Mouse (Mus musculus) left cerebral cortex, postnatal 14 days (tissue): ENCODE data around the gene Cfap36. TPM values are rescaled to one million over a fixed set of nuclear protein-coding genes. Genes with fewer than 3 reads are reported as not detected.

Source experiments
- DNase-seq, 2 experiments: peaks; one replicate each; pipeline ENCODE4 v3.0.0; 2021 to 2022; ENCODE audit warnings: low spot score in 2 of 2, mixed read lengths in 1 of 2
- intact Hi-C: fragments of 180-260 bp; cut with DNase I; formaldehyde crosslinking; loops from one replicate; pipeline ENCODE4 v1.15.1; 2025
- total RNA-seq, 2 experiments: library from RNA; stranded (reverse); gene quantifications; 2 replicates each; pipeline ENCODE4 v1.2.3; 2021

Cfap36 gene
- total RNA-seq, 2 experiments from 2014 or later = 125 to 133 TPM

- intact Hi-C loops = loop anchor here (10.0 kb wide), 1 partner anchor 65 kb away; no protein-coding TSS in a partner anchor
Observed at GRCm38 (mm10) chr11:29209774-29210173, 37.4 kb downstream of the Cfap36 start.

DNA sequence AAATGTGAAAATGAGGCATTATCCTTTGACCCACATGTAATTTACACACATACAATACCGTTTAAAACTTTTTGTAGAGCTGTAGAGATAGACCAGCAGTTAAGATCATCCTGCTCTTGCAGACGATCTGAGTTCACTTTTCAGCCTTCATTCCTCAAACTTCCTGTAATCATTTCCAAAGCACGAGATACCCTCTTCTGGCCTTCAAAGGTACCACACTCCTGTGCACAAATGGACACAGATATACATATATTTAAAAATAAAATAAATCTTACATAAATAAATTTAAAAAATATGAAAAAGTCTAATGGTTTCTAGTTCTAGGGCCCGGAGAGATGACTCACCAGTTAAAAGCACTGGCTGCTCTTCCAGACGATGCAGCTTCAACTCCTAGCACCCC is 43.6 kb downstream of the Cfap36 start:
- no peak for DNase-seq
- intact Hi-C loops = no loop called here

More at GRCm38 (mm10) chr11:29209774-29210173, 37.4 kb downstream of the Cfap36 start:
- no peak for DNase-seq

- intact Hi-C loops = no loop called here
- DNase-seq = no peak
Observed at GRCm38 (mm10) chr11:29188981-29189380, 58.2 kb downstream of the Cfap36 start.

DNA sequence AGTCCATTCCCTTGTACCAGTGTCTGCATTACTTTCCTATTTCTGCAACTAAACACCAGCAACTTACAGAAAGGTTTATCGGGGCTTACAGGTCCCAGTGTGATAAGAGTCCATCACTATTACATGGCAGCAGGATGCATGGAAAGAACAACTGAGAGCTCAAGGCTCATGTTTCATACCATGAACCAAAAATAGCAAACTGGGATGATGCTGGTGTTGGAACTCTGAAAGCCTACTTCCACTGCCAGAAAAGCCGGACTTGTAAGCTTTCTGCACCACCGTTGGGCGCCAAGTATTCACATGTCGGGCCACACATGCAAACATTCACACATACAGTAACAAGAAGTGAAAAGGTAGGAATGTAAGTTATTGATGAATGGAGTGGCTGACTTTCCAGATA is 65.5 kb downstream of the Cfap36 start:
- no peak for DNase-seq
- intact Hi-C loops = no loop called here

- DNase-seq = peak; percentile 18 to 33
- intact Hi-C loops = no loop called here
Observed at GRCm38 (mm10) chr11:29180657-29181056, 66.6 kb downstream of the Cfap36 start.

- intact Hi-C loops = no loop called here
- DNase-seq = no peak
Observed at GRCm38 (mm10) chr11:29179319-29179718, 67.9 kb downstream of the Cfap36 start.

- DNase-seq = no peak
- intact Hi-C loops = no loop called here
Observed at GRCm38 (mm10) chr11:29173706-29174436, 73.3 kb downstream of the Cfap36 start.

GRCm38 (mm10) chr11:29173125-29173631 is 74.0 kb downstream of the Cfap36 start:
- intact Hi-C loops = no loop called here

DNA sequence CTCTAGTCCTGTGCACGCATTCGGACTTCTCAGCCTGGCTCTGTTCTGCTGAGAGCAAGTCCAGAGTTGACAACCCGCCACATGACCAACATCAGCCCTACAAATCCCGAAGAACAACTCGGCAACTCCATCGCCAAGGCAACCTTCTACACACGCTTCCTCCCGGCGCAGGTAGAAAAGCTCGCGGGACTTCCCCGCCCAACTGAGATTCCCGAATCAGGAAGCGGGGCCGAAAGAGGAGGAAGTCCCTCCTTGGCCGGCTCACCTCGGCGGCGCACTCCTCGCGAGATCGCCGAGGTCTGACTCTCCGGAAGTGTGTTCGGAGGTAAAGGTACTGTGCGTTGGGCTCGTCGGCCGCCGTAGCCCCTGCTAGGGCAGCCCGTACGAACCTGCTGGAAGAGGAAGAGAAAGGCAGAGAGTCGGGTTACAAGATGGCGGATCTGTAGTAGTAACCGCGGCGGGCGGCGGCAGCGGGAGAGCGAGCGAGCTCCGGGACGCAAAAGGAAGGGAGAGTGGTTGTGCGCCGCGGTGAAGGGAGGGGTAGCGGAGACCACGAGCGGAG is 74.6 kb downstream of the Cfap36 start, which contains the start of gene Ppp4r3b:
TSS of gene Ppp4r3b (plus strand) at position 328 of the 562 bp plus-strand sequence.
- intact Hi-C loops = no loop called here
- peak; percentile 98 to 99 for DNase-seq

More at GRCm38 (mm10) chr11:29173125-29173631, 74.0 kb downstream of the Cfap36 start:
- peak; percentile 49 to 77 for DNase-seq

- DNase-seq = peak; percentile 58 to 64
- intact Hi-C loops = no loop called here
Observed at GRCm38 (mm10) chr11:29171959-29172391, 75.2 kb downstream of the Cfap36 start.

Other genes with a start within 250 kb of the Cfap36 start
- gene Pnpt1, start 116.7 kb downstream of the Cfap36 start, total RNA-seq = 10 to 100 TPM; 19.4 to 22.6 TPM
- gene Ppp4r3b, start 74.5 kb downstream of the Cfap36 start, total RNA-seq = 10 to 100 TPM; 49.6 to 59.3 TPM
- 10 to 100 TPM; 73.9 to 82.0 TPM for gene Ccdc88a, start 126.2 kb upstream of the Cfap36 start, total RNA-seq